Mouse (Mus musculus) Patski (cell line): ENCODE data around the gene Irf6. TPM values are rescaled to one million over a fixed set of nuclear protein-coding genes. Genes with fewer than 3 reads are reported as not detected.

Experiments used
- ATAC-seq: fragments of 100-300 bp; one replicate; pipeline ENCODE4 v1.8.0; 2021
- CTCF ChIA-PET: fragments of 350-600 bp; sonication (Branson Sonifier 250); formaldehyde crosslinking; loops from one replicate; lab custom pipeline; 2022; ENCODE audit warnings: inconsistent platforms; lab: Charles Lee
- POLR2A ChIA-PET: fragments of 350-600 bp; sonication (Branson Sonifier 250); formaldehyde crosslinking; loops from one replicate; lab custom pipeline; 2022; ENCODE audit warnings: antibody characterized with exemption, inconsistent platforms; lab: Charles Lee
- DNase-seq: peaks from one replicate; pipeline ENCODE4 v3.0.0-alpha.2; 2011; ENCODE audit warnings: low read depth, low spot score
- H3K27me3 ChIP-seq: fragments of 371-371 bp; one replicate; pipeline ENCODE4 v1.5.1; 2021
- CTCF ChIP-seq: fragments of 100-300 bp; IDR thresholded peaks from one replicate; pipeline ENCODE4 v1.5.1; 2021
- in situ Hi-C: fragments of 300-500 bp; cut with MboI; formaldehyde crosslinking; loops from 3 replicates; pipeline ENCODE4 v1.11.1; 2018; ENCODE audit warnings: low pct_unique_long_range_greater_than_20kb, mixed read lengths
- polyA plus RNA-seq: library from polyadenylated mRNA; unstranded; gene quantifications from one replicate; pipeline ENCODE4 v1.2.3, GENCODE M21; 2021

The Irf6 gene
- polyA plus RNA-seq, 1 experiment from 2014 or later, result 2.2 TPM

GRCm38 (mm10) chr1:193195169-193195810, 42.4 kb downstream of the Irf6 start:
- POLR2A ChIA-PET, result interaction anchor here (0.7 kb wide), 1 partner anchor 1938 kb away, joined by 5 read pairs; no protein-coding TSS in a partner anchor
- ATAC-seq (no peak), DNase-seq (no peak)
- CTCF ChIA-PET, result interaction anchor here (0.7 kb wide), 1 partner anchor 75 kb away, joined by 3 read pairs; no protein-coding TSS in a partner anchor
- in situ Hi-C loops, result no loop called here
- TF ChIP-seq CTCF, result no peak
- no peaks in the 10 kb centered on the region for H3K27me3 ChIP-seq

- TF ChIP-seq CTCF, result no peak
- ATAC-seq (no peak), DNase-seq (no peak)
- ChIA-PET POLR2A (no interaction called here), CTCF (no interaction called here)
- in situ Hi-C loops, result no loop called here
- H3K27me3 ChIP-seq, result no peaks in the 10 kb centered on the region
Measured at GRCm38 (mm10) chr1:193197494-193198205, 44.7 kb downstream of the Irf6 start.

GRCm38 (mm10) chr1:193198312-193198711, 45.4 kb downstream of the Irf6 start:
- peak; percentile 57 for TF ChIP-seq CTCF

GRCm38 (mm10) chr1:193200640-193201382, 47.9 kb downstream of the Irf6 start:
- ATAC-seq, result no peak
- H3K27me3 ChIP-seq, result no peaks in the 10 kb centered on the region
- no peak for TF ChIP-seq CTCF
- CTCF ChIA-PET, result interaction anchor here (1.0 kb wide), 1 partner anchor 9 kb away, joined by 3 read pairs; no protein-coding TSS in a partner anchor
- in situ Hi-C loops, result loop anchor here (10.0 kb wide), 1 partner anchor 196 kb away; no protein-coding TSS in a partner anchor
- POLR2A ChIA-PET, result no interaction called here
- no peak for DNase-seq

More at GRCm38 (mm10) chr1:193198312-193198711, 45.4 kb downstream of the Irf6 start:
- no peaks in the 10 kb centered on the region for H3K27me3 ChIP-seq
- in situ Hi-C loops, result no loop called here
- POLR2A ChIA-PET, result no interaction called here
- CTCF ChIA-PET, result no interaction called here
- no peak for DNase-seq
- no peak for ATAC-seq

GRCm38 (mm10) chr1:193201383-193201778, 48.5 kb downstream of the Irf6 start, which contains the start of gene Traf3ip3:
Traf3ip3 (minus strand) TSS chr1:193201703.
- TF ChIP-seq CTCF, result no peak
- no peaks in the 10 kb centered on the region for H3K27me3 ChIP-seq
- CTCF ChIA-PET, result interaction anchor here (1.0 kb wide), 1 partner anchor 10 kb away, joined by 3 read pairs; no protein-coding TSS in a partner anchor
- DNase-seq, result no peak
- in situ Hi-C loops, result loop anchor here (10.0 kb wide), 1 partner anchor 197 kb away; no protein-coding TSS in a partner anchor
- POLR2A ChIA-PET, result no interaction called here
- no peak for ATAC-seq

GRCm38 (mm10) chr1:193203821-193204220, 50.9 kb downstream of the Irf6 start:
- POLR2A ChIA-PET, result no interaction called here
- no peaks in the 10 kb centered on the region for H3K27me3 ChIP-seq
- in situ Hi-C loops, result loop anchor here (10.0 kb wide), 1 partner anchor 199 kb away; no protein-coding TSS in a partner anchor
- DNase-seq (no peak), ATAC-seq (no peak)
- CTCF ChIA-PET, result interaction anchor here (0.6 to 1.2 kb wide), 2 partner anchors 13 to 130 kb away, joined by 3 read pairs; no protein-coding TSS in a partner anchor
- no peak for TF ChIP-seq CTCF

- no peaks in the 10 kb centered on the region for H3K27me3 ChIP-seq
- POLR2A ChIA-PET, result interaction anchor here (0.6 kb wide), 1 partner anchor 455 kb away, joined by 3 read pairs; no protein-coding TSS in a partner anchor
- no peak for DNase-seq
- CTCF ChIA-PET, result interaction anchor here (0.9 to 1.3 kb wide), 2 partner anchors 15 to 121 kb away, joined by 3 to 4 read pairs; no protein-coding TSS in a partner anchor
- in situ Hi-C loops, result loop anchor here (5.0 to 10.0 kb wide), 2 partner anchors 117 to 201 kb away; no protein-coding TSS in a partner anchor
- no peak for ATAC-seq
- TF ChIP-seq CTCF, result no peak
Measured at GRCm38 (mm10) chr1:193205431-193205830, 52.5 kb downstream of the Irf6 start.

GRCm38 (mm10) chr1:193207503-193207902, 54.6 kb downstream of the Irf6 start, which contains the start of gene Lamb3:
Lamb3 (plus strand) TSS chr1:193207699.
- no peak for ATAC-seq
- no peak for DNase-seq
- no peak for TF ChIP-seq CTCF
- no peaks in the 10 kb centered on the region for H3K27me3 ChIP-seq
- in situ Hi-C loops, result loop anchor here (5.0 to 10.0 kb wide), 2 partner anchors 115 to 203 kb away; no protein-coding TSS in a partner anchor
- POLR2A ChIA-PET, result no interaction called here
- CTCF ChIA-PET, result interaction anchor here (1.0 to 1.3 kb wide), 2 partner anchors 18 to 173 kb away, joined by 3 to 4 read pairs; no protein-coding TSS in a partner anchor

GRCm38 (mm10) chr1:193208178-193208577, 55.3 kb downstream of the Irf6 start:
- DNase-seq (no peak), ATAC-seq (peak; percentile 65)
- POLR2A ChIA-PET, result no interaction called here
- peak; percentile 92 for TF ChIP-seq CTCF
- no peaks in the 10 kb centered on the region for H3K27me3 ChIP-seq
- CTCF ChIA-PET, result interaction anchor here (0.6 to 1.0 kb wide), 4 partner anchors 9 to 172 kb away, joined by 3 read pairs; no protein-coding TSS in a partner anchor
- in situ Hi-C loops, result loop anchor here (5.0 to 10.0 kb wide), 2 partner anchors 114 to 203 kb away; no protein-coding TSS in a partner anchor
